Mouse (Mus musculus) spleen, postnatal 0 days (tissue): Measurements from ENCODE around the gene Zmym2. TPM values are rescaled to one million over a fixed set of nuclear protein-coding genes. Genes with fewer than 3 reads are reported as not detected.

ENCODE experiments used
- polyA plus RNA-seq: library from polyadenylated mRNA; unstranded; fragments of >200 nt; fragmentation: Nextera tagmentation; extraction: Ambion mirVana; gene quantifications from 2 replicates; pipeline ENCODE4 v1.2.1, GENCODE M21; 2015

The Zmym2 gene
- polyA plus RNA-seq: 7.7 and 11.1 TPM in 2 replicates

DNA sequence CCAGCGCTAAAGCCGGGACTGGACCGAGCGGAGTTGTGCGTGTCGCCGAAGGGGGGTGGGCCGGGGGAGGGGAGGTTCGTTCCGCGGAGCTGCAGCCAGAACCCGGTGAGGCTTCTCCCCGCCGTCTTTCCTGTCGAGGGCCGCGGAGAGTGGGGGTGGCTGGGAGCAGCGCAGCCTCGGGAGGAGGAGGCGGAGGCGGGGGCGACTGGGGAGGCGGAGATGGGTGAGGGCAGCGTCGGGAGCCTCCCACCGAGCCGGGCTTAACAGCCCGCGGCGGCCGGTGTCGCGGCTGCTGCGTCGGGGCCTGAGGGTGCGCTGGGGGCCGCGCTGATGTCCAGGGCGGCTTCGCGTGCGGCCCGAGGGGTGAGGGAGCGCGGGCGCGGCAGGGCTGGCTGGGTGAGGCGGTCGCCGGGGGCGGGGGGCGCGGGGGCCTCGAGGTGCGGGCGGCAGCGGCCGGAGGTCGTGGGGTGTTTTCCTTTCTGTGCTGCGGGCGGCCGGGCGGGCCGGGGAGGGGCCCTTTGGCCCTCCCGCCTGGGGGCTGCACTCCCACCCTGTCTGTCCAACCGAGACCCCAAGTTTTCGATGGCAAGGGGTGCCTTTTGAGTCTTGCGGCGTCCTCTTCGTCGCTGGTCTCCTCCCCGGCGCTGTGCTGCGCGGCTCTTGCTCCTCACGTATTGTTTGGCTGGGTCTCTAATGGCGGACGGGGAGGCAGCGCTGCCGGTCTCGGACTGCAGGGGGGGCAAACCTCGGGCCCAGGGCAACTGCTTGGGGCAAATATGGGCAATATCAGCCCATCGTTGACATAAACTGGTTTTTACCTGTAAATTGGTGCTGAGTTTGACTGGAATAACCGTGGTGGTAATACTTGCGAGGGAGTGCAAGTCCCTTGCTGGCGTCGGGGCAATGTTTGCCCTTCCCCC, at the start of gene Zmym2:
Gene Zmym2 (plus strand): TSS at position 60 of the 920 bp plus-strand sequence.

Other genes starting within 250 kb of the Zmym2 start
- gene Mphosph8, start 218.4 kb upstream of the Zmym2 start, polyA plus RNA-seq: 21.1 and 22.5 TPM in 2 replicates
- 16.3 and 16.7 TPM in 2 replicates for gene Pspc1, start 108.3 kb upstream of the Zmym2 start, polyA plus RNA-seq
- 13.9 and 15.8 TPM in 2 replicates for gene Zmym5, start 74.9 kb upstream of the Zmym2 start, polyA plus RNA-seq
- not detected in 2 replicates for gene Gja3, start 171.4 kb downstream of the Zmym2 start, polyA plus RNA-seq
- 0.56 and 0.58 TPM in 2 replicates for gene Gjb2, start 218.0 kb downstream of the Zmym2 start, polyA plus RNA-seq
- not detected in 2 replicates for gene Gm4491, start 229.2 kb downstream of the Zmym2 start, polyA plus RNA-seq
- 0.06 TPM in 1 of 2 replicates, not detected in the other for gene Gjb6, start 247.0 kb downstream of the Zmym2 start, polyA plus RNA-seq